Mouse (Mus musculus): Measurements from ENCODE around the gene Grb7. TPM values are rescaled to one million over a fixed set of nuclear protein-coding genes. Genes with fewer than 3 reads are reported as not detected.

Grb7 gene
- polyA plus RNA-seq, 1 experiment from 2014 or later: 0.60 TPM

DNA sequence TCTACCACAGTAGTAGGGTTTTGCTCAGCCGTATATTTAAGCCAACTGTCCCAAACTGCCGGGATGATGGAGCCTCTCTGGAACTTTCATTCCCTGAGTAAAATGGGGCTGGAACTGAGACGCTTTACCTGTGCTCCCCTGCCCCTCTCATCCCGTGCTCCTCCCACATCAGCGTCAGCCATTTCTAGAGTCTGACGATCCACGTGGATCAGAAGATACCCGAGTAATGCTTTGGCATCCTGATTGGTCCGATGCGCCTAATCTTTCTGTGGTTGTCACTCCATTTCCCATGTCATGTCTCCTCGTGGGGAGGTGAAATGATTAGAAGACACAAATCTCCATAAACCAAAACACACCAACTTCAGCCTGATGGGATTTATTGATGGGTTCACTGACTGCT is 28.8 kb downstream of the Grb7 start:
- H3K4me3 ChIP-seq (ENCODE audit: low read depth, low read length): no peak overlapping the region
- ATAC-seq (ENCODE audit: low FRiP score): no peak
- WGBS: 91% methylated on average over 11 of the region's 11 CpGs
- no peak for DNase-seq (ENCODE audit: low spot score, missing footprints)
- 0 out of 2 replicates have a peak, but pooled peaks cover 3% of the 10 kb centered on the region for H3K4me1 ChIP-seq (ENCODE audit: control insufficient read depth, insufficient read depth, low read length)
- no peak overlapping the region for H3K9ac ChIP-seq (ENCODE audit: low read length)
- H3K27ac ChIP-seq (ENCODE audit: low read depth, low read length): no peak overlapping the region
- no peaks in the 10 kb centered on the region for H3K27me3 ChIP-seq (ENCODE audit: control insufficient read depth, insufficient read depth, low read length)
- no peaks in the 10 kb centered on the region for H3K36me3 ChIP-seq (ENCODE audit: control insufficient read depth, insufficient read depth, low read length)
- no peak overlapping the region for H3K4me2 ChIP-seq
- H3K9me3 ChIP-seq (ENCODE audit: control insufficient read depth, low read length): no peaks in the 10 kb centered on the region

DNA sequence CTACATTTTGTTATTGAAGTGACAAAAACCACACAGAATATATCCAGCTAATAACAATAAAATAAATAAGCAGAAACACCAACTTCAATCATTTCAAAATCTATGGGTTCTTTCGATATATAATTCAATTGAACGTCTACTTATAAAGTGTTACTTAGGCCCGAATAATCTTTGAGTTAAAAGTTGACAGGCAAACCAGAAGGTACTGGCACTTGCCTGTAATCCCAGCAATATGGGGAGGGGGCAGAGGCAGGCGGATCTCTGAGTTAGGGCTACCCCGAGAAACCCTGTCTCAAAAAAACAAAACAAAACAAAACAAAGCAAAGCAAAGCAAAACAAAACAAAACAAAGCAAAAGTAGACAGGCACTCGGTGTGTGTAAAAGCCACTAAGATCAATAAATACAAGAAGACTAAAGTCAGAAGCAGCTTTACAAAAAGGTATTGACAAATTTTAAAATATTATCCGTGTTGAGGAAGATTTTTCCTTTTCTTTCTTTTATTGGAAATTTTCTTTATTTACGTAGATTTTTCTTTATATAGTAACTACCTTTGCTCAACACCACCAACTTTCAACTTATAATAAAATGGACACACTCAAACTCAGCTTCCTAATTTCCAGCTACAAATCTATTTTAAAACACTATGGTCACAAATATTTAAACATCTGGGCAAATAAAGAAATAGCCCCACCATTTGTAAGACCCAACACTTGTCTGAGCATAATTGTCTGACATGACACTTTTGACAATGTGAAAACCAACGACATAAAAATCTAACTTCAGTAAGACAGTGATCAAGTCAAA is 29.6 kb downstream of the Grb7 start:
- H3K9ac ChIP-seq (ENCODE audit: low read length): no peak overlapping the region
- no peaks in the 10 kb centered on the region for H3K27me3 ChIP-seq (ENCODE audit: control insufficient read depth, insufficient read depth, low read length)
- ATAC-seq (ENCODE audit: low FRiP score): no peak
- DNase-seq (ENCODE audit: low spot score, missing footprints): peak; percentile 51
- no peaks in the 10 kb centered on the region for H3K9me3 ChIP-seq (ENCODE audit: control insufficient read depth, low read length)
- no peaks in the 10 kb centered on the region for H3K36me3 ChIP-seq (ENCODE audit: control insufficient read depth, insufficient read depth, low read length)
- 0 out of 2 replicates have a peak, but pooled peaks cover 3% of the 10 kb centered on the region for H3K4me1 ChIP-seq (ENCODE audit: control insufficient read depth, insufficient read depth, low read length)
- no peak overlapping the region for H3K27ac ChIP-seq (ENCODE audit: low read depth, low read length)
- H3K4me3 ChIP-seq (ENCODE audit: low read depth, low read length): no peak overlapping the region
- no peak overlapping the region for H3K4me2 ChIP-seq
- 90% methylated on average over 9 of the region's 9 CpGs for WGBS

GRCm38 (mm10) chr11:98476434-98476807 is 30.2 kb downstream of the Grb7 start:
- DNase-seq (ENCODE audit: low spot score, missing footprints) (peak; percentile 8), ATAC-seq (ENCODE audit: low FRiP score) (no peak)
- no peaks in the 10 kb centered on the region for H3K27me3 ChIP-seq (ENCODE audit: control insufficient read depth, insufficient read depth, low read length)
- H3K27ac ChIP-seq (ENCODE audit: low read depth, low read length): no peak overlapping the region
- no peak overlapping the region for H3K9ac ChIP-seq (ENCODE audit: low read length)
- H3K36me3 ChIP-seq (ENCODE audit: control insufficient read depth, insufficient read depth, low read length): no peaks in the 10 kb centered on the region
- H3K4me2 ChIP-seq: no peak overlapping the region
- H3K9me3 ChIP-seq (ENCODE audit: control insufficient read depth, low read length): no peaks in the 10 kb centered on the region
- WGBS: 85% methylated on average over 4 of the region's 4 CpGs
- 0 out of 2 replicates have a peak, but pooled peaks cover 3% of the 10 kb centered on the region for H3K4me1 ChIP-seq (ENCODE audit: control insufficient read depth, insufficient read depth, low read length)
- no peak overlapping the region for H3K4me3 ChIP-seq (ENCODE audit: low read depth, low read length)

DNA sequence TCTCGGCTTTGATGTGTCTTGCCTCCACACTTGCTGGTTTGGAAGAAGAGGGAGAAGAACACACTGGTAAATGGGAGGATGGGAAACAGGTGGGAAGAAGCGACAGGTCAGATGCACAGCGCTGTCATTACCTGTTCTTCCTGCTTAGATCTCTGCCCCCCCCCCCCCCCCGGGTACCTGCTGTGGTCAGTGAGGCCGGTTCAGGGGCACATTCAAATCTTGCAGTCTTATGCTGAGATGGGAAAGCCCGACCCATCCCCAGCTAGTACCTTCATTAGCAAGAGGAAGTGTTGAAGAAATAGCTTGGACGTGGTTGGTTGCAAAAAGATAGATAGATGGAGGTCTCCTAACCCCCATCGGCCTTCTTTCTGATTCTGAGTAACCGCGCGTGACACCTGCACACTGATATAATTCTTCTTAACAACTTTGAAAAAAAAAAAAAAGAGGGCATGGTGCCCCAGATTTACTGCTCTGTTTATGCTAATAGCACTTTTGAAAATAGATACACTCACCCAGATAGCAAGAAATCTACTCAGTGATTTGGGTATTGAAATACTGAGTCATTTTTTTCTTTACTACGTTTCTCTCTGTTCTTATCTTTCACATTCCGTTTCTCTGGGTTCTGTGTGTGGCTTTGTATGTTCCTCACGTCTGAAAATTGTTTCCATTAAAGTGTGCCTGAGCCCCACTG is 31.0 kb downstream of the Grb7 start:
- 73% methylated on average over 14 of the region's 14 CpGs for WGBS
- no peak overlapping the region for H3K27ac ChIP-seq (ENCODE audit: low read depth, low read length)
- H3K36me3 ChIP-seq (ENCODE audit: control insufficient read depth, insufficient read depth, low read length): no peaks in the 10 kb centered on the region
- H3K27me3 ChIP-seq (ENCODE audit: control insufficient read depth, insufficient read depth, low read length): no peaks in the 10 kb centered on the region
- H3K4me2 ChIP-seq: no peak overlapping the region
- H3K4me3 ChIP-seq (ENCODE audit: low read depth, low read length): no peak overlapping the region
- H3K9ac ChIP-seq (ENCODE audit: low read length): no peak overlapping the region
- H3K4me1 ChIP-seq (ENCODE audit: control insufficient read depth, insufficient read depth, low read length): 0 out of 2 replicates have a peak, but pooled peaks cover 3% of the 10 kb centered on the region
- peak; percentile 53 for DNase-seq (ENCODE audit: low spot score, missing footprints)
- ATAC-seq (ENCODE audit: low FRiP score): no peak
- no peaks in the 10 kb centered on the region for H3K9me3 ChIP-seq (ENCODE audit: control insufficient read depth, low read length)

DNA sequence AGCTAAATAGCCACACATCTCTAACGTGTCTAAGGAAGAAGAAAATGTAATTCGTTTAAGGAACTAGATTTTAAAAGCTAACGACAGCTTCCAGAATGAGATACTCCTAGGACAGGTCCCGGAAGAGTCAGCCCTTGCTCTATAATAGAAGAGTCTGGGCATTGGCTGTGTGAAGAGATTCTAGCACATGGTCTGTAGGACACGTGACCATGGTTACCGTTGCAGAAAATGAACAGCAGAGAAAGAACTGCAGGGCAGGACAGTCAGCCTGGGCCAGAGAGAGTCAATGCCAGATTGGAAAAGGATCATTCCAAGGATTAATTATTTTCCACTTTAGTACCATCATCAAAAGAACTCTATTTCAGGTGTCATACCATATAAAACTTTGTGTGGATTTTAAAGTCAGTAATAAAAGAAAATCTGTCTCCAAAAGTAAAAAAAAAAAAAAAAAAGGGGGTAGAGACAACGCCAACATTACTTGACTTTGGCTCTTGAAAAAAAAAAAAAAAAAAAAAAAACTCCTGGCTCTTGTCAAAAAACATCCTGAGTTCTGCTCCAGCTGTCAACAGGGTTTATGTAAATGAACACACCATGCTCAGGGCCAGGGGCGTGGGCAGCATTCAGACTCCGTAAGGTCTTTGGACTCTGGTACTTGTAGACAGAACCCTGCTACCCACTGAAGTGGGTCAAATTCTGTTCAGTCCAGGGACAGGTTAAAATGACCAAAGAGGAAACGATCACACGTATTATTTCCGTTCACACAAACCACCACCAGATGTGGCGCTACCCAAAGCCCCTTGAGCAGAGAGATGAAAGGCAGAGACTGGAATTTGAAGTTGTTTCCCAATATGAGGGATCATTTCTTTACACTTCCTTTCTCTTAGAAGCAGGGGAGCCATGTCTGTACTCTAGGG is 33.1 kb downstream of the Grb7 start:
- Histone ChIP-seq H3K4me3 (ENCODE audit: low read depth, low read length) (no peak overlapping the region), H3K9ac (ENCODE audit: low read length) (no peak overlapping the region), H3K9me3 (ENCODE audit: control insufficient read depth, low read length) (no peaks in the 10 kb centered on the region), H3K4me1 (ENCODE audit: control insufficient read depth, insufficient read depth, low read length) (no peaks in the 10 kb centered on the region), H3K27me3 (ENCODE audit: control insufficient read depth, insufficient read depth, low read length) (no peaks in the 10 kb centered on the region), H3K4me2 (no peak overlapping the region), H3K36me3 (ENCODE audit: control insufficient read depth, insufficient read depth, low read length) (no peaks in the 10 kb centered on the region), H3K27ac (ENCODE audit: low read depth, low read length) (no peak overlapping the region)
- 86% methylated on average over 13 of the region's 13 CpGs for whole genome bisulfite sequencing
- ATAC-seq (ENCODE audit: low FRiP score) (no peak), DNase-seq (ENCODE audit: low spot score, missing footprints) (peak; percentile 78)

GRCm38 (mm10) chr11:98479940-98480497 is 33.8 kb downstream of the Grb7 start:
- H3K9ac ChIP-seq (ENCODE audit: low read length): no peak overlapping the region
- DNase-seq (ENCODE audit: low spot score, missing footprints) (no peak), ATAC-seq (ENCODE audit: low FRiP score) (no peak)
- no peaks in the 10 kb centered on the region for H3K27me3 ChIP-seq (ENCODE audit: control insufficient read depth, insufficient read depth, low read length)
- H3K4me2 ChIP-seq: no peak overlapping the region
- 94% methylated on average over 12 of the region's 12 CpGs for WGBS
- no peak overlapping the region for H3K4me3 ChIP-seq (ENCODE audit: low read depth, low read length)
- H3K27ac ChIP-seq (ENCODE audit: low read depth, low read length): no peak overlapping the region
- H3K9me3 ChIP-seq (ENCODE audit: control insufficient read depth, low read length): no peaks in the 10 kb centered on the region
- no peaks in the 10 kb centered on the region for H3K36me3 ChIP-seq (ENCODE audit: control insufficient read depth, insufficient read depth, low read length)
- H3K4me1 ChIP-seq (ENCODE audit: control insufficient read depth, insufficient read depth, low read length): no peaks in the 10 kb centered on the region

DNA sequence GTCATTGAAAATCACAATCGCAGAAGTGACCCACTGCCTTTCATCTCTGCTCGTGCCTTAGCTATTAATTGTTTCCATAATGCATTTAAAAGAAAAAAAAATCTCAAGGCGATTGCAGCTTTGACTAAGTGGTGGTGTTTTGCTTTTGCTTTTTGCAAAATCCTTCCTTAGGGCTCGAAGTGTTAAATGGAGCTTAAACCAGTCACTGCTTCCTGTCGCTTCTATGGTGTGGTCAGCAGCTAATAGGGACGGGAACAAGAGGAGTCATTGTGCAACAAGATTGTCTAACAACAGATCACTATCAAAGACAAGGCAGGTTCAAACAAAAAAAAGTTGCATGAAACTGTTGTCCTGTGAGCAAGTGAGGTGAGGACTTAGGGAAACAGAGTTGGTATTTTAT is 35.0 kb downstream of the Grb7 start:
- Histone ChIP-seq H3K4me3 (ENCODE audit: low read depth, low read length) (no peak overlapping the region), H3K36me3 (ENCODE audit: control insufficient read depth, insufficient read depth, low read length) (no peaks in the 10 kb centered on the region), H3K27me3 (ENCODE audit: control insufficient read depth, insufficient read depth, low read length) (no peaks in the 10 kb centered on the region), H3K9ac (ENCODE audit: low read length) (no peak overlapping the region), H3K9me3 (ENCODE audit: control insufficient read depth, low read length) (no peaks in the 10 kb centered on the region), H3K4me2 (no peak overlapping the region), H3K27ac (ENCODE audit: low read depth, low read length) (no peak overlapping the region), H3K4me1 (ENCODE audit: control insufficient read depth, insufficient read depth, low read length) (no peaks in the 10 kb centered on the region)
- no peak for DNase-seq (ENCODE audit: low spot score, missing footprints)
- WGBS: 78% methylated on average over 6 of the region's 6 CpGs
- ATAC-seq (ENCODE audit: low FRiP score): no peak

GRCm38 (mm10) chr11:98482067-98482466 is 35.9 kb downstream of the Grb7 start:
- H3K36me3 ChIP-seq (ENCODE audit: control insufficient read depth, insufficient read depth, low read length): no peaks in the 10 kb centered on the region
- H3K4me2 ChIP-seq: no peak overlapping the region
- no peaks in the 10 kb centered on the region for H3K4me1 ChIP-seq (ENCODE audit: control insufficient read depth, insufficient read depth, low read length)
- no peak overlapping the region for H3K9ac ChIP-seq (ENCODE audit: low read length)
- DNase-seq (ENCODE audit: low spot score, missing footprints): no peak
- H3K4me3 ChIP-seq (ENCODE audit: low read depth, low read length): no peak overlapping the region
- ATAC-seq (ENCODE audit: low FRiP score): no peak
- H3K27ac ChIP-seq (ENCODE audit: low read depth, low read length): no peak overlapping the region
- no peaks in the 10 kb centered on the region for H3K27me3 ChIP-seq (ENCODE audit: control insufficient read depth, insufficient read depth, low read length)
- 84% methylated on average over 10 of the region's 10 CpGs for WGBS
- no peaks in the 10 kb centered on the region for H3K9me3 ChIP-seq (ENCODE audit: control insufficient read depth, low read length)
